Mouse (Mus musculus) left cerebral cortex, adult 8-10 months (tissue): ENCODE measurements around the gene Nxt2. TPM values are rescaled to one million over a fixed set of nuclear protein-coding genes. Genes with fewer than 3 reads are reported as not detected.
"Not testable (repeated sequence)": the region's sequence is repeated elsewhere in the genome, so short reads cannot be mapped to it uniquely, and the experiment has no call there.

ENCODE experiments used
- DNase-seq, 2 experiments: peaks; one replicate each; pipeline ENCODE4 v3.0.0; 2022; ENCODE audit warnings: low spot score in 2 of 2
- total RNA-seq, 4 experiments: library from RNA; stranded (reverse); gene quantifications; 2 replicates each; pipeline ENCODE4 v1.2.4; 2022

Gene Nxt2
- 10 to 100 TPM; 28.6 to 35.4 (median 33.9) TPM for total RNA-seq

GRCm38 (mm10) chrX:142226542-142226941 lies at the start of gene Nxt2:
Nxt2 (plus strand) TSS chrX:142226770.
- DNase-seq, result no peak

- DNase-seq, result no peak
Measured at GRCm38 (mm10) chrX:142176981-142177380, 49.6 kb upstream of the Nxt2 start.

GRCm38 (mm10) chrX:142182026-142182425 lies 44.5 kb upstream of the Nxt2 start:
- no peak for DNase-seq

- peak; percentile 12 to 15 for DNase-seq
Measured at GRCm38 (mm10) chrX:142189023-142189703, 37.4 kb upstream of the Nxt2 start.

GRCm38 (mm10) chrX:142190355-142190754 lies 36.2 kb upstream of the Nxt2 start:
- DNase-seq, result no peak

- DNase-seq, result peak in 1 of 2 experiments; percentile 9
Measured at GRCm38 (mm10) chrX:142194420-142194819, 32.1 kb upstream of the Nxt2 start.

GRCm38 (mm10) chrX:142195551-142195950 lies 31.0 kb upstream of the Nxt2 start:
- DNase-seq, result no peak

- DNase-seq, result no peak
Measured at GRCm38 (mm10) chrX:142196831-142197230, 29.7 kb upstream of the Nxt2 start, which contains the start of gene Gucy2f. Gucy2f (minus strand) TSS chrX:142196931.

- DNase-seq, result peak; percentile 3 to 7
Measured at GRCm38 (mm10) chrX:142200295-142200694, 26.3 kb upstream of the Nxt2 start.

GRCm38 (mm10) chrX:142227398-142228054 lies 956 bp downstream of the Nxt2 start:
- no peak for DNase-seq

GRCm38 (mm10) chrX:142228055-142228768 lies 1.6 kb downstream of the Nxt2 start:
- DNase-seq, result peak; percentile 43 to 65

GRCm38 (mm10) chrX:142228769-142229158 lies 2.2 kb downstream of the Nxt2 start:
- no peak for DNase-seq

- DNase-seq, result not testable (repeated sequence)
Measured at GRCm38 (mm10) chrX:142236146-142236545, 9.6 kb downstream of the Nxt2 start.

GRCm38 (mm10) chrX:142237101-142237500 lies 10.5 kb downstream of the Nxt2 start:
- DNase-seq, result no peak

- no peak for DNase-seq
Measured at GRCm38 (mm10) chrX:142245682-142246327, 19.2 kb downstream of the Nxt2 start.

- no peak for DNase-seq
Measured at GRCm38 (mm10) chrX:142250008-142250736, 23.6 kb downstream of the Nxt2 start.

GRCm38 (mm10) chrX:142276031-142276430 lies 49.5 kb downstream of the Nxt2 start:
- no peak for DNase-seq

- no peak for DNase-seq
Measured at GRCm38 (mm10) chrX:142276573-142276972, 50.0 kb downstream of the Nxt2 start.

- no peak for DNase-seq
Measured at GRCm38 (mm10) chrX:142285905-142286304, 59.3 kb downstream of the Nxt2 start.
